Mouse (Mus musculus): Measurements from ENCODE around the gene Gm17387. TPM values are rescaled to one million over a fixed set of nuclear protein-coding genes. Genes with fewer than 3 reads are reported as not detected.

The Gm17387 gene
- total RNA-seq, 2 experiments from 2014 or later, result not detected

DNA sequence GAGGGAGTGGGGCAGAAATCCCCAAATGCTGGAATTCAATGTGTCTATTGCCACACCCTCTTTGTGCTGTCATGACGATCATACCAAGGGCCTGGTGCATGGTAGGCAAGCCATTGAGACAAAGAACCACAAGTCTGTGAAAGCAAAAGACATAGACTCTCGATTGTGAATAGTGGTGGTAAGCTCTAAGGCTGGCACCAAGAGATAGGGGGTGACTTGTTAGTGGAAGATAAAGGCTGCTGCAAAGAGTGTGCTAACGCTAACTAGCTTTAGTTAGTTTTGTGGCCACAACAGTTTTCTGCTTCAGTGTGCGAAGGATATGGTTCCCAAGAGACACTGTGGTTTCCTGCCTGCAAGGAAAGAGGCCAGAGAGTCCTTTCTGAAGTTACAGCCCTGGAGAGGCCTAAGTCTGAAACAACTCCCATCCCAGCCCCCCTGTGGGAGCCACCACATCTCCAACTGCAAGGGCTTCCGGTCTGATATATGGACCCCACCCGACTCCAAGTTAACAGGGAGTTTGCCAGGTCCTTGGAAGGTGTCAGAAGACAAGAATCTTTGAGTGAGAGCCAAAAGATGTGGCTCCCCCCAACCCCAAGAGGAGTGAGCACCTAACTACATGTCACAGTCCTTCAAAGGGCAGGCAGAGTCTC is 18.1 kb downstream of the Gm17387 start:
- DNase-seq (ENCODE audit: extremely low spot score in 1 of 2, low spot score in 1 of 2), result no peak

DNA sequence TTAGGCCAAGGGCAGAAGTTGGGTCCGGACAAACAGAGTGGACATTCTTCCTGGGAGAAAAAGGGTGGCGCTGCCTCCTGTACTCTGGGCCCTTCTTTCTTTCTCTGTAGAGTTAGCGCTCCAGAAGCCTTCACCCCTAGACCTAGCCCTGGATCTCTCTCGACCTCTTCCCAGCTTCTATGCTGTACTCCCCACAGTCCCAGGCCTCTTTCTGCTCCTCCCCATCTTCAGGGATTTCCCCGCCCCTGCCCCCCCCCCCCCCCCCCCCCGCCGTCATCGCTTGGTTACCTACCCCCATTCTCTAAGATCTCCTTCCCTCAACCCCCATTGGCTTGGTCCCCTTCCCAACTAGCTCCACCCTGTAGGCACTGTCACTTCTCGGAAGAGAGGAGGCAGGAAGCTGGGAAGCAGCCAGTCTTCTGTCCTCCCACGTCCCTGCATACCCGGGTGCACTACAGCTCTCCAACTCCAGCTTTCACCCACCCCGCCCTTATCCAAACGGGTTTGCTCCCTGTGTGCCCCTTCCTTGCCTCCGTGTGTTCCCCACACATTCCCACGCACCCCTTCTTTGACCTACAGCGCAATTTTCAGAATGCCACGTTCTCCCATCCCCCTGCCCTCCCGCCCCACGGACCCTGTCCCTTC is 18.8 kb downstream of the Gm17387 start:
- DNase-seq (ENCODE audit: extremely low spot score in 1 of 2, low spot score in 1 of 2), result peak; percentile 47 to 48

DNA sequence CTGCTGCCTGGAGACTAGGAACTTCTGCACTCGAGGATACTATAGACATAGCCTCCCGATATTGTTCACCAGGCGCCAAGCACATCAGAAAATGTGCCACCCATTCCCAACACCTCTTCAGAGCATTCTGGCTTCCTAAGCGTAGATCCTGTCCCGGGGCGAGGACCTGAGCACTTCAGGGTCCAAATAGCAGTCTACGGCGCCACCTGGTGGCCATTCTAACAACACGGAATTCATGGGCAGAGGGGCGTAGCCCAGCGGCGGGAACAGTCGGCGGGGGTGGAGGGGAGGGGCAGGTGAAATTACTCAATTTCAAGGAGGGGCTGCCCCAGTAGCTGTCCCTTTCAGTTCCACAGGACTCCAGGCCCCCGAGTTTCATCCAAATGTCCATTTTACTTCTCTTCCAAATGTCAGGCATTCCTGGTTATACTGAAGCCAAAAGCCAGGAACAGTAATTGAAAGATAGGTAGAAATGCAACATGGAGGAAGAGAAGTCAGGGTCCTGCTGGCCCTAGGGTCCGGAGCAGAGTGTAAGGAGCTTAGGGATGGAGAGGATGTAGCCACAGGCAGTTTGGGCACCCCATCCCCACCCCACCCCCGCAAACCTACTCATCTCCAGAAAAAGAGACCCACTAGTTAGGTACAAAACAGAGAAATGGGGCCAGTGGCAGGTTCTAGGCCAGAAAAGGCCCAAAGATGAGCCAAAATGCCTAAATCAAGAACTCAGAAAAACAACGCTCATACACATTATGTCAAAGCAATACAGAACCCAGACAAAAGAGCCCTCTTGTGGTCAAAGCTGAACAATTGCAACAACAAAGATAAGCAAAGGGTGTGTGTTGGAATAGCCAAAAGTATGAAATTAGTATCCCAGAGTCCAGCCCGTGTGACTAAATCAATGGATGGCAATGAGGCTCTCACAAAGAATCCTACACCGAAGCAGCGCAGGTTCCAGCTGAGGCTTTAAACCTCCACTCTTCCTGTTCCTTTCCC is 19.6 kb downstream of the Gm17387 start:
- peak; percentile 82 to 98 for DNase-seq (ENCODE audit: extremely low spot score in 1 of 2, low spot score in 1 of 2)

DNA sequence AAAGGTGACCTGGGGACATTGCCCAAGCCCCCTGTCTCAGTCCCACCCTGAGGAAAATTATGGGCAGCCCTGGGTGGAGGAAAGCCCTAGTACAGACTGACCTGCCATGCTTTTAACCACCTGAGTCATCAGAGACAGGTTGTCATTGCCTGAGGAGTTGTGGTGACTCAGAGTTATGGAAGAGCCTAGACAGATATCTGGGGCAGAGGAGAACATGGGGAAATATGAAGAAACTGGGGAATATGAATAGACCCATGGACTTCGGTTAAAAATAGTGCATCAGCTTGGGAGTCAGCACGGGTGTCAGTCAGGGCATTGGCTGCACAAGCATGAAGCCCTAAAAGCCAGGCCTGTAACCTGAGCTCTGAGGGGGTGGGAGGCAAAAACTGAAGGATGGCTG is 20.4 kb downstream of the Gm17387 start:
- DNase-seq (ENCODE audit: extremely low spot score in 1 of 2, low spot score in 1 of 2), result no peak

DNA sequence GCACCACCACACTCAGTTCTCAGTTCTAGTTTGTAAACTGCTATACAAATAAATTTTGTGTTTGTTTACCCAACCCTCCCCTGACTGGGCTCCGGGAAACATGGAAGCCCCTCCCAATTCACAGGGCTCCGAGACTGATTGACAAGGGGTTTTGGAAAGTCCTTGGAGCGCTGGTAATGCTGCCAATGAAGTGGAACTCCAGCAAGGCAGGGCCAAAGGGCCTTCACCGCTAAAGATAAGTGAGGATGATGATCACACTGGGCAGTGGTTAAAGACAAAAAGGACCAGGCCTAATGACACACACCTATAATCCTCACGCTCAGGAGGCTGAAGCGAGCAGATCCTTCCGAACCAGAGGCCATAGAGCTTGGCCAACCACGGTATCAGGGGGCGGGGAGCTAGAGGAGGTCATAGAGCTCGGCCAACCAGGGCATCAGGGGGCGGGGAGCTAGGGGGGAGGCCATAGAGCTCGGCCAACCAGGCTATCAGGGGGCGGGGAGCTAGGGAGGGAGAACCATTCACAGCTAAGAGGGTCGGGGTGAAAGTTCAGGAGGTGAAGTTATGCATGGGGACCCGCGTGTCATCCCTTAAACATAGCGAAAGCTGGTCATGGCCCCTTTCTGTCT is 22.2 kb downstream of the Gm17387 start:
- no peak for DNase-seq (ENCODE audit: extremely low spot score in 1 of 2, low spot score in 1 of 2)

DNA sequence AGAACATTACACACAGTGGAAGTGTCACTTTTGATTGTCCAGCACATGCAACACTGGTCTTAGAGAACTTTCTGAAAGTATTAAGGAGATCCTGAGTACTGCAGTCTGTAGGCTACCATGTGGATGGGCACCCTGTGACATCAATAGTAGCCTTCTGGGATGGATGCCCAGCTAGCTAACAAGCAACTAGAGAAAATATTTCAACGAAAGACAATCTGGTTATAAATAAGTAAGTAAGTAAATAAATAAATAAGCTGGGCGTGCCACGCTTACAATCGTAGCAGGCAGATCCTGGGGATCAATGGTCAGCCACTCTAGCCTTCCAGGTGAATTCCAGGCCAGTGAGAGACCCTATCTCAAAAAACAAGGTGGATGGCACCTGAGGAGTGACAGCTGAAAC is 23.1 kb downstream of the Gm17387 start:
- DNase-seq (ENCODE audit: extremely low spot score in 1 of 2, low spot score in 1 of 2), result no peak

DNA sequence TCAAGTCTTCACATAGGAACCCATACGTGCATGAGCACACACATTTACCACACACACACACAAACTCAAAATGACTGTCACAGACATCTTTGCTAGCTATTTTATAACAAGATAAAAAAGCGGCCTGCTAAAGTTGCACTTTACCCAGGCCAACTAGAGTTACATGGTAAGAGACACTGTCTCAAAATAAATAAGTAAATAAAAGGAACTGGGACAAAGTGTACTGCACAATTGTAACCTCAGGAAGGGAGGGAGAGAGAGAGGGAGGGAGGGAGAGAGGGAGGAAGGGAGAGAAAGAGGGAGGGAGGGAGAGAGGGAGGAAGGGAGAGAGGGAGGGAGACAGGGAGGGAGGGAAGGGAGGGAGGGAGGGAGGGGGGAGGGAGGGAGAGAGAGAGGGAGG is 23.5 kb downstream of the Gm17387 start:
- no peak for DNase-seq (ENCODE audit: extremely low spot score in 1 of 2, low spot score in 1 of 2)

DNA sequence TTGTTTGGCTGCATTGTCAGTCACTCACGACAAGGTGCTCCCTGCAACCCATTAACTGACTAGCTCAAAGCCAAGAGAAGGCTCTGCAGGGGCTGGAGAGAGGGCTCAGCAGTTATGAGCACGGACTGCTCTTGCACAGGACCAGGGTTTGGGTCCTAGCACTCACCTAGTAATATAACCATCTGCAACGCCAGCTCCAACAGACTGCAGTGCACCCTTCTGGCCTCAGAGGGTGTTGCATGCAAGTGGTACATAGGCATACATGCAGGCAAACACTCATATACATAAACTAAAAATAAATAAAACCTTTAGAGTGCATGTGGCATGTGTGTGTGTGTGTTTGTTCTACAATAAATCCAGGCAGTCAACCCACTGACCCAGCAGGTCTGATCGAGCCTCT is 26.9 kb downstream of the Gm17387 start:
- DNase-seq (ENCODE audit: extremely low spot score in 1 of 2, low spot score in 1 of 2), result no peak

DNA sequence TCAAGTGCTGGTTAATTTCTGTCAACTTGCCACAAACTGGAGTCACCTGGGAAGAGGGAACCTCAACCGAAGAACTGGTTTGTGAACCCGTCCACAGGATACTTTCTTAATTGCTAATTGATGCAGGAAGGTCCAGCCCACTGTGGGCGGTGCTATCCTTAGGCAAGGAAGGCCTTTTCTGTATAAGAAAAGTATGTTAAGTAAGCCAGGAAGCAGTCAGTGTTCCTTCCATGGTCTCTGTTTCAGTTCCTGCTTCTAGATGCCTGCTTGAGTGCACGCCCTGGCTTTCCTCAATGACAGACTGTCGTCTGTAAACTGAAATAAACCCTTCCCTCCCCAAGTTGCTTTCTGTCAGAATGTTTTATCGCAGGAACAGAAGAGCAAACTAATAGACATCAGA is 28.0 kb downstream of the Gm17387 start:
- no peak for DNase-seq (ENCODE audit: extremely low spot score in 1 of 2, low spot score in 1 of 2)

DNA sequence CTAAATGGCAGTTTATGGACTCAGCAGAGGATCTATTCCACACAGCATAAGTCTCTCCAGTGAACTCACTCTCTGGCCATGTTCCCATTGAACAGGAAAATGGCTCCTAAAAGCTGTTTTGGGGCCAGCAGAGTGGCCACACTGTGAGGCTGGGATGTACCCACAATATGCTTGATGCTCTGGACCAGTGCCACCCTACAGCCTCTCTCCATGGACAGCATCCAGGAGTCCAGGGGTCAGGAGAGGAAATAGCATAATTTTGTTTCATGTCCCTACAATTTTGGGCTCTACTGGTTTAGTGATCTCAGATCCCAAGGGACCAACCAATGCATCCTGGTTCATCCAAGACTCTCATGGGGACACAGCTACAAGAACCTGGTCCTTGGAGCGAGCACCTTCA is 28.6 kb downstream of the Gm17387 start:
- DNase-seq (ENCODE audit: extremely low spot score in 1 of 2, low spot score in 1 of 2), result no peak

DNA sequence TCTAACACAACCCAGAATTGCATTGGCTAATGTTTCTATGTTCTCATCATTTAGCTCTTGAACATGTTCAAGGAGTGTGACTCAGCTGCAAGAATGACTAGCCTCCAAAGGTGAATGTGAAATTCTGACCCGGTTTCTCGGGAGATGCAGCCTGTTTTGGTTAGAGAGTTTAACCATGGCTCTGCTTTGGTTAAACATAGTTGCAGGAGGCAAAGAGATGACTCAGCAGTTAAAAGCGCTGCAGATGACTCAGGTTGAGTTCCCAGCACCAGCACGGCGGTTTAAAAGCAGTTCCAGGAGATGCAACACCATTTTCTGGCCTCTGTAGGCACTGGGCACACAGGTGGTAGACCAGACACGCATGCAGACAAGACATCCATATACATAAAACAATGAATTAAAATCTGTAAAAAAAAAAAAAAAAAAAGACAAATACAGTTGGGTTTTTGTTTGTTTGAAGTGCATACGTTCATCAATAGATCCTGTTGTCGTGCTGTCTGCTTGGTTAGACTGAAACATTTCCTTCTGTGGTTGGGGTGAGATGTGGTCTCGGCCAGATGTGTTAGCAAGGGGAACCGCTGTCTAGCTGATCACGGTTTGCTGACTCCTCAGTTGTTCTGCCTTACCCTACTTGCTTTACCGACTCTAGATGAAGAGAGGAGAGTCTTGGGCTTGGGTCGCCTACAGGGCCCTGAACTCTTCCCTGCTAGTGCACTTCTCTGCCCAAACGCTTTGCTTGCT is 29.8 kb downstream of the Gm17387 start:
- DNase-seq (ENCODE audit: extremely low spot score in 1 of 2, low spot score in 1 of 2), result no peak

DNA sequence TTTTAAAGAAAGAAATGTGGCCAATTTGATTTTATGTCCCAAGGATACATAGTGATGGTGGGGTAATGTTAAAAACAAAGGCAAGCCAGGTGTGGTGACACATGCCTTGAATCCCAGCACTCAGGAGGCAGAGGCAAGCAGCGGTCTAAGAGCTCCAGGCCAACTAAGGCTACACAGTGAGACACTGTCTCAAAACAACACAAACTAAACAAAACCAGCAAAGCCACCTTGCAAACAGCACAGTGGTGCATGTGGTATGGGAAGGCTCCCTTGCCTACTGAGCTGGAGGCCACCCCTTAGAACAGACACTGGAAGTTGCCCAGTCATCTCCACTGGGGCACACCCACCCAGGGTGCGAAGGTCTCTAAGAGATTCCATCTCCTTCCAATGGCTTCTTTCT is 31.0 kb downstream of the Gm17387 start:
- no peak for DNase-seq (ENCODE audit: extremely low spot score in 1 of 2, low spot score in 1 of 2)

DNA sequence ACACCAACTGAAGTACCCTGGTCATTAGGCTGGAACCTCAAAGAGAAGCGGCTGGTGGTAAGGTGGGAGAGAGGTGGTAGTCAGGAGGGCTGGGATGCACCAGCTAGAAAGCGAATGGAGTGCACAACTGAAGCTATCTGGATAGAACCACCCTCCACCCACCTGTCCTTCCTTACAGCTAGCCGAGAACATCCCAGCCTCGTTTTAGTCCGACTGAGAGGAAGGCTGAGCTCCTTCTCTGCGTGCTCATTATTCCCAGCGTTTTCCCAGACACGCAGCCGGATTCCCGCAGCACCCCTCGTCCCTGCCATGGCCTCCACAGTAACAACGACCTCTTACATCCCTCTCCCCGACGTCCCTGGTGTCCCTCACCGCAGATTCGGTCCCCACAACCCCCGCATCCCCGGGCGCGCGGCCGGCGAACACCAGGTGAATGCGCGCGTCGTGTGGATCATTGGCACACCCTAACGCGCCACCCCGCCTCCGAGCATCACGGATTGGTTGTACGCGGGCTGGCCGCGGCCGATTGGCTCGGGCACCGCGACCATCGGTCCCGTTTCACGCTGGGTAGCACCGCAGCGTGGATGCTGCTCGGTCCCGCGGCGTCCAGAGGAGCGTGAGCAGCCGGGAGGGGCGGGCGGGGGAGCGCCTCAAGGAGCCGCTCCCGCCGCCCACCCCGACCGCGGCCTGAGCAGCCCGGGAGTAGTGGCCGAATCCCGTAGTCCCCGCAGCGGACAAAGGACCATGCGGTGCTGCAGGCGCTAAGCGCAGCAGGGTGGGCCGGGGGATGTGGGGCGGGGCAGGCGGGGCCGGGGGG is 31.7 kb downstream of the Gm17387 start, which contains the start of gene B4galnt4:
TSS of gene B4galnt4 (plus strand) at position 679 of the 817 bp plus-strand sequence.
- DNase-seq (ENCODE audit: extremely low spot score in 1 of 2, low spot score in 1 of 2), result peak; percentile 79 to 85

DNA sequence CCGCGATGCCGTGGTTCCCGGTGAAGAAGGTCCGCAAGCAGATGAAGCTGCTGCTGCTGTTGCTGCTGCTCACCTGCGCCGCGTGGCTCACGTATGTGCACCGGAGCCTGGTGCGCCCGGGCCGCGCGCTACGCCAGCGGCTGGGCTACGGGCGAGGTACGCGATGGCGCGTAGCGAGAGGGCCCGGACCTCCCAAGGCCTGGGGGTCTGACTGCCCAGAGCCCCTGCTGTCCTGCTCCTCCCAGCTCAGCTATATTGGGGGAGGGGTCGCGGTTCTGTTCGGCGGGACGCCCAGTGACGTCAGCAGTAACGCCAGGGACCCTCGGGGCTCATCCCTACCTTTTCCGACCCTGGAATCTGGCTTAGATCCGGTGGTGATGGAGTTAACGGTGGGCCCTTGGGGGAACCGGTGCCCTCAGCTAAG is 32.4 kb downstream of the Gm17387 start:
- no peak for DNase-seq (ENCODE audit: extremely low spot score in 1 of 2, low spot score in 1 of 2)

DNA sequence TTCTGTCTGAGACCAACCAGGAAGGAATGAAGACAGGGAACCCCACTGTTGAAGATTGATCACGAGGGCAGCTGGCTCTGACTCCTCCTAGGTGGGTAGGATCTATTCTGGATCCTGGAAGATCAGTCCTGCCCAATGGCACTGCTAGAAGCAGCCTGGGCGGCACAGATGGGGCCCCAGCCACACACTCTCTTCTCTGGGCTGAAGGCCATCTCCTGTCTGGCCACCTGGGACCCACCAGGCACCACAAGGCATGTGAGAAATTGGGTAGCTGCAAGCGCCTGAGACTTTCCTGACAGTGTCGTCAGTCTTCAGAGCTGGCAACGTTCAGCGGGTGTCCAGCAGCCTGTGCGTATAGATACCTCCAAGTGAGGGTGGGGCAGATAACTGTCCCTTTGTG is 33.6 kb downstream of the Gm17387 start:
- no peak for DNase-seq (ENCODE audit: extremely low spot score in 1 of 2, low spot score in 1 of 2)

DNA sequence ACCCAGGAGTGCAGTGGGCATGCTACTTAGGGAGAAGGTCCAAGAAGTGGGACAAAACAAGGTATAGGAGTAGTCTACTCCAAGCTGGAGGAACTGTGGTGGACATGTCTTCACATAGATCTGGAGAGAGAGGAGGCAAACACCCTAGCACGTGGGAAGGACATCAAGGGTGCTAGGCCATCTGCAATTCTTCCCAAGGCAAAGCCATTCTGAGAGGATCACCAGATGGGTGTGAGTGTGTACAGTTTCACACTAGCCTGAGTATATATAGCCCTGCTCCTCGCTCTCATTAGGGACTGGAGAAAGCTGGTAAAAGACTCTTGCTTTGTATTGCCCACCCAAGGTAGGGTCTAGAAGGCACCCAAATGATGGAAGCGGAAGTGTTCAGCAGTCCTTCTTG is 34.4 kb downstream of the Gm17387 start:
- DNase-seq (ENCODE audit: extremely low spot score in 1 of 2, low spot score in 1 of 2), result no peak

DNA sequence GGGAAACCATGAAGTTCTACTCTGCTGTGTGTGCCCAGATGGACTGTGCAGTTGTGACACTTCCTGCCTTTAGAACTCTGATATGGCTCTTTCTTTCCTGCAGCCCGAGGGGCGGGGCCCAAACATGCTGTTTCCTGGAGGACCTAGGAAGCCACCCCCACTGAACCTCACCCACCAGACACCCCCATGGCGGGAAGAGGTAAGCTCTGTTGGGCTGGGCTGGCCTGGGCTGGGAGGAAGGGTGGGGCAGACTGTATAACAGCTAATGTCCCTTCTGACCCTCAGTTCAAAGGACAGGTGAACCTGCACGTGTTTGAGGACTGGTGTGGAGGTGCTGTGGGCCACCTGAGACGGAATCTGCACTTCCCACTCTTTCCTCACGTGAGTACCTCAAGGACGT is 35.2 kb downstream of the Gm17387 start:
- no peak for DNase-seq (ENCODE audit: extremely low spot score in 1 of 2, low spot score in 1 of 2)

DNA sequence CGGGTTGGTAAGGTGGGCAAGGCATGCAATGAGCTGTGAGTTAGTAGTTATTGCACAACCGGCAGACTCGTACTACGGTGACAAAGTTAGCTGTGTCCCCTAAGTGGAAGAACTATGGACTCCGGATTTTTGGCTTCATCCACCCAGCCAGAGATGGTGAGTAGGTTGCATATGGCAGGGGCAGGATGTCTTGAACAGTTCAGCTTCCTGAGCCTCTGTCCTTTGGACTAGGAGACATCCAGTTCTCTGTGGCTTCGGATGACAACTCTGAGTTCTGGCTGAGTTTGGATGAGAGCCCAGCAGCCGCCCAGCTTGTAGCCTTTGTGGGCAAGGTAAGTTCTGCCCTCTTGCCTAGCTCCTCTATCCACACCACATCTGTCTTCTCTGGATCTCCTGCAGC is 35.6 kb downstream of the Gm17387 start:
- no peak for DNase-seq (ENCODE audit: extremely low spot score in 1 of 2, low spot score in 1 of 2)

DNA sequence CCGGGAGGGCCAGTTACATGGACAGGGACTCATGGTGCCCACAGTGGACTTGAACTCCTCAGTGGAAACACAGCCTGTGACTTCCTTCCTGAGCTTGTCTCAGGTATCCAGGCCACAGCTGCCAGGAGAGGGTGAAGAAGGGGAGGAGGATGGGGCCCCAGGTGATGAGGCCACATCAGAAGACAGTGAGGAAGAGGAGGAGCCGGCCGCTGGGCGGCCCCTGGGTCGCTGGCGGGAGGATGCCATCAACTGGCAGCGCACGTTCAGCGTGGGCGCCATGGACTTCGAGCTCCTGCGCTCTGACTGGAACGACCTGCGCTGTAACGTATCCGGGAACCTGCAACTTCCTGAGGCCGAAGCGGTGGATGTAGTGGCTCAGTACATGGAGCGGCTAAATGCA is 39.4 kb downstream of the Gm17387 start:
- DNase-seq (ENCODE audit: extremely low spot score in 1 of 2, low spot score in 1 of 2), result no peak

Measured in layer of hippocampus, postnatal 25 days (tissue).